8 mouse cellular contexts compared by ENCODE assay signal in genomic region chr19:7339867-7340266, GRCm38 (mm10). TPM values are rescaled to one million over a fixed set of nuclear protein-coding genes. Genes with fewer than 3 reads are reported as not detected.
A peak's percentile ranks its signal among the peaks of the same experiment; 100 is the strongest.
DNase-seq lines count a peak whose midpoint lies in the region; ATAC-seq and TF ChIP-seq lines count a peak whose summit lies in the region.

No protein-coding gene starts in this region.

- intact Hi-C loops in heart, postnatal 25 days (cut with DNase I), result loop anchor here (2.0 to 10.0 kb wide), 4 partner anchors 29 to 275 kb away; partner anchors contain the start of gene Spindoc

- DNase-seq in heart, embryonic 10.5 days (ENCODE audit: low spot score), result no peak
- DNase-seq in heart, postnatal 25 days (ENCODE audit: low spot score), result no peak
- peak; percentile 5 for DNase-seq in lung, postnatal 10 days
- DNase-seq in spleen, adult 18-20 months, result no peak
- DNase-seq in layer of hippocampus, adult 9-10 months (ENCODE audit: low spot score), result no peak

- 0 out of 2 replicates have a peak, but pooled peaks cover 3% of the 10 kb centered on the region for H3K36me3 ChIP-seq in heart, embryonic 10.5 days
- H3K36me3 ChIP-seq in E14TG2a.4 (ENCODE audit: insufficient read depth, low read length), result peaks cover 49% of the 10 kb centered on the region

- no peaks in the 10 kb centered on the region for H3K9me3 ChIP-seq in heart, embryonic 10.5 days
- no peaks in the 10 kb centered on the region for H3K9me3 ChIP-seq in E14TG2a.4 (ENCODE audit: low read length)

- ATAC-seq in granulocyte monocyte progenitor cell, adult 5-6 weeks (replicated peaks; ENCODE audit: poor library complexity, severe bottlenecking), result peak; percentile 30
- ATAC-seq in inflammation-experienced regulatory T-cells, adult 6 months, result no peak

- H3K27ac ChIP-seq in heart, embryonic 10.5 days, result peak overlapping the region; percentile 94; the same call in 1 of the 2 replicates

- H3K27me3 ChIP-seq in heart, embryonic 10.5 days (ENCODE audit: insufficient read depth, poor library complexity, severe bottlenecking), result no peaks in the 10 kb centered on the region
- H3K27me3 ChIP-seq in E14TG2a.4 (ENCODE audit: insufficient read depth, low read length), result no peaks in the 10 kb centered on the region

- TF ChIP-seq CTCF in E14TG2a.4 (conservative IDR thresholded peaks at IDR 0.05; ENCODE audit: low read length), result no peak

- peaks cover 50% of the 10 kb centered on the region for H3K4me1 ChIP-seq in heart, embryonic 10.5 days
- peaks cover 67% of the 10 kb centered on the region for H3K4me1 ChIP-seq in E14TG2a.4 (replicated peaks; ENCODE audit: low read depth, low read length)

- peak overlapping the region; percentile 90 for H3K4me3 ChIP-seq in heart, embryonic 10.5 days
- peak overlapping the region; percentile 98 for H3K4me3 ChIP-seq in E14TG2a.4 (replicated peaks; ENCODE audit: low read length)

- WGBS in heart, embryonic 10.5 days, result 37% methylated on average over 4 of the region's 4 CpGs

RNA-seq across cellular contexts. Expression of gene Mark2, which starts 1.8 kb away (rescaled TPM):
- 37.4 and 50.6 TPM in 2 replicates for polyA plus RNA-seq in heart, embryonic 10.5 days (2016; fragmentation: Nextera tagmentation; extraction: Ambion mirVana)
- total RNA-seq in heart, postnatal 25 days (2021), result 10 to 100 TPM; 49.4 to 55.3 TPM
- 48.7 and 85.8 TPM in 2 replicates for total RNA-seq in granulocyte monocyte progenitor cell, adult 5-6 weeks (2014; fragmentation: Nextera tagmentation)
- 17.8 and 21.2 TPM in 2 replicates for total RNA-seq in granulocyte monocyte progenitor cell, adult 5-6 weeks (2017)
- polyA plus RNA-seq in inflammation-experienced regulatory T-cells, adult 6 months (2017; shearing (Covaris generic)), result 10 to 100 TPM; 50.5 to 69.5 (median 57.4) TPM

RNA-seq across cellular contexts. Expression of gene Spindoc, which starts 42.9 kb away (rescaled TPM):
- 26.8 and 35.5 TPM in 2 replicates for polyA plus RNA-seq in heart, embryonic 10.5 days (2016; fragmentation: Nextera tagmentation; extraction: Ambion mirVana)
- total RNA-seq in heart, postnatal 25 days (2021), result 10 to 100 TPM; 14.1 to 17.5 TPM
- 19.2 and 19.8 TPM in 2 replicates for total RNA-seq in granulocyte monocyte progenitor cell, adult 5-6 weeks (2014; fragmentation: Nextera tagmentation)
- total RNA-seq in granulocyte monocyte progenitor cell, adult 5-6 weeks (2017), result 4.7 and 4.9 TPM in 2 replicates
- 1 to 10 TPM; 2.8 to 4.4 (median 3.6) TPM for polyA plus RNA-seq in inflammation-experienced regulatory T-cells, adult 6 months (2017; shearing (Covaris generic))
